Mouse (Mus musculus) G1E (cell line): ENCODE measurements at regions not wholly inside any gene's neighbourhood (a gene's known extent, or its start where the extent isn't known, plus 50 kb on each side); places are given as distances from the start of the nearest gene placed in this dataset.

ENCODE experiments used
- ATAC-seq: 2 replicates; pipeline ENCODE4 v1.8.0; 2016; ENCODE audit warnings: mild to moderate bottlenecking; ENCODE audit not compliant: insufficient number of reproducible peaks, poor library complexity, low FRiP score, severe bottlenecking; ENCODE audit errors: extremely low read depth
- DNase-seq: peaks from one replicate; pipeline ENCODE4 v3.0.0; 2012; ENCODE audit warnings: low spot score
- H3K27me3 ChIP-seq: 2 replicates; pipeline ENCODE4 v1.6.1; 2012; ENCODE audit warnings: mild to moderate bottlenecking, low read length, inconsistent platforms; ENCODE audit not compliant: insufficient read depth
- H3K36me3 ChIP-seq: replicated peaks from 2 replicates; pipeline ENCODE3; 2012; ENCODE audit warnings: mild to moderate bottlenecking, inconsistent platforms
- H3K4me1 ChIP-seq: 2 replicates; pipeline ENCODE4 v1.6.1; 2012; ENCODE audit warnings: low read depth, low read length, inconsistent platforms, mixed read lengths; ENCODE audit not compliant: insufficient read depth
- H3K4me3 ChIP-seq: 2 replicates; pipeline ENCODE4 v1.5.1; 2012; ENCODE audit warnings: low read depth, mild to moderate bottlenecking, inconsistent platforms, low read length, moderate library complexity, mixed read lengths
- H3K9me3 ChIP-seq: replicated peaks from 2 replicates; pipeline ENCODE4 v1.6.1; 2012; ENCODE audit warnings: inconsistent platforms
- CTCF ChIP-seq: IDR thresholded peaks from 2 replicates; pipeline ENCODE4 v1.5.1; 2012; ENCODE audit warnings: low read depth, low read length, inconsistent platforms, mixed read lengths
- GATA1 ChIP-seq: IDR thresholded peaks from 2 replicates; pipeline ENCODE4 v1.6.1; 2012; ENCODE audit warnings: borderline replicate concordance, low read length, inconsistent platforms, mixed read lengths
- GATA2 ChIP-seq: IDR thresholded peaks from 2 replicates; pipeline ENCODE4 v1.6.1; 2012; ENCODE audit warnings: low read depth, low read length, inconsistent platforms, borderline replicate concordance
- POLR2AphosphoS5 ChIP-seq: IDR thresholded peaks from 2 replicates; pipeline ENCODE4 v1.6.1; 2012; ENCODE audit warnings: low read depth, low read length, inconsistent platforms; ENCODE audit not compliant: insufficient replicate concordance
- TAL1 ChIP-seq: conservative IDR thresholded peaks from 2 replicates; pipeline ENCODE4 v1.6.1; 2012; ENCODE audit warnings: low read depth, low read length, inconsistent platforms, mixed read lengths

GRCm38 (mm10) chr15:63724543-63725186 is 120.3 kb downstream of the Gsdmc2 start:
- Histone ChIP-seq H3K36me3 (no peaks in the 10 kb centered on the region), H3K9me3 (no peaks in the 10 kb centered on the region), H3K4me1 (peaks cover 65% of the 10 kb centered on the region), H3K27me3 (no peaks in the 10 kb centered on the region), H3K4me3 (no peak overlapping the region)
- no peak for TF ChIP-seq CTCF
- TF ChIP-seq TAL1 = no peak
- no peak for TF ChIP-seq GATA2
- DNase-seq (no peak), ATAC-seq (peak; percentile 12; the same call in 1 of the 2 replicates)

- no peaks in the 10 kb centered on the region for H3K9me3 ChIP-seq
- ATAC-seq = no peak
- H3K36me3 ChIP-seq = no peaks in the 10 kb centered on the region
- peaks cover 60% of the 10 kb centered on the region for H3K4me1 ChIP-seq
- H3K27me3 ChIP-seq = no peaks in the 10 kb centered on the region
- H3K4me3 ChIP-seq = no peak overlapping the region
- TF ChIP-seq GATA1 (no peak), TAL1 (no peak), GATA2 (no peak), POLR2AphosphoS5 (no peak), CTCF (no peak)
- DNase-seq = no peak
Measured at GRCm38 (mm10) chr15:63722991-63723390, 122.0 kb downstream of the Gsdmc2 start.

GRCm38 (mm10) chr15:63721669-63722357 is 123.2 kb downstream of the Gsdmc2 start:
- ATAC-seq (0 out of 2 replicates have a peak, but pooled peaks have one; percentile 40), DNase-seq (no peak)
- Histone ChIP-seq H3K36me3 (no peaks in the 10 kb centered on the region), H3K27me3 (no peaks in the 10 kb centered on the region), H3K4me3 (no peak overlapping the region), H3K4me1 (peaks cover 58% of the 10 kb centered on the region), H3K9me3 (no peaks in the 10 kb centered on the region)
- TF ChIP-seq CTCF = peak; percentile 56
- TF ChIP-seq TAL1 = no peak
- TF ChIP-seq GATA2 = no peak
- TF ChIP-seq POLR2AphosphoS5 = no peak

GRCm38 (mm10) chr15:63717812-63718211 is 127.2 kb downstream of the Gsdmc2 start:
- ATAC-seq (no peak), DNase-seq (no peak)
- H3K27me3 ChIP-seq = no peaks in the 10 kb centered on the region
- H3K36me3 ChIP-seq = no peaks in the 10 kb centered on the region
- no peak overlapping the region for H3K4me3 ChIP-seq
- no peak for TF ChIP-seq CTCF
- no peak for TF ChIP-seq GATA1
- no peak for TF ChIP-seq TAL1
- no peak for TF ChIP-seq GATA2
- no peak for TF ChIP-seq POLR2AphosphoS5
- H3K9me3 ChIP-seq = no peaks in the 10 kb centered on the region
- peaks cover 28% of the 10 kb centered on the region for H3K4me1 ChIP-seq

GRCm38 (mm10) chr15:63713697-63714096 is 131.3 kb downstream of the Gsdmc2 start:
- peaks cover 22% of the 10 kb centered on the region for H3K4me1 ChIP-seq
- no peak for ATAC-seq
- H3K4me3 ChIP-seq = no peak overlapping the region

GRCm38 (mm10) chr15:63710381-63710780 is 134.6 kb downstream of the Gsdmc2 start:
- H3K27me3 ChIP-seq = no peaks in the 10 kb centered on the region
- no peaks in the 10 kb centered on the region for H3K9me3 ChIP-seq
- DNase-seq (no peak), ATAC-seq (no peak)
- TF ChIP-seq POLR2AphosphoS5 = no peak
- TF ChIP-seq TAL1 = no peak
- no peak for TF ChIP-seq GATA1
- no peak for TF ChIP-seq GATA2
- TF ChIP-seq CTCF = no peak
- H3K36me3 ChIP-seq = no peaks in the 10 kb centered on the region
- H3K4me3 ChIP-seq = no peak overlapping the region
- H3K4me1 ChIP-seq = peaks cover 31% of the 10 kb centered on the region

More at GRCm38 (mm10) chr15:63713697-63714096, 131.3 kb downstream of the Gsdmc2 start:
- H3K36me3 ChIP-seq = no peaks in the 10 kb centered on the region
- H3K9me3 ChIP-seq = no peaks in the 10 kb centered on the region
- TF ChIP-seq POLR2AphosphoS5 (no peak), GATA2 (no peak), TAL1 (no peak), GATA1 (no peak), CTCF (no peak)
- no peak for DNase-seq
- no peaks in the 10 kb centered on the region for H3K27me3 ChIP-seq

GRCm38 (mm10) chr15:63709270-63709933 is 135.6 kb downstream of the Gsdmc2 start:
- TF ChIP-seq CTCF (no peak), GATA1 (no peak), GATA2 (no peak), POLR2AphosphoS5 (no peak), TAL1 (no peak)
- Histone ChIP-seq H3K9me3 (no peaks in the 10 kb centered on the region), H3K36me3 (no peaks in the 10 kb centered on the region), H3K4me1 (peaks cover 31% of the 10 kb centered on the region), H3K4me3 (no peak overlapping the region), H3K27me3 (no peaks in the 10 kb centered on the region)
- DNase-seq (no peak), ATAC-seq (peak; percentile 15; the same call in 1 of the 2 replicates)
